Mouse (Mus musculus): ENCODE measurements at regions not wholly inside any gene's neighbourhood (a gene's known extent, or its start where the extent isn't known, plus 50 kb on each side); places are given as distances from the start of the nearest gene placed in this dataset.
A peak's percentile ranks its signal among the peaks of the same experiment; 100 is the strongest.

DNA sequence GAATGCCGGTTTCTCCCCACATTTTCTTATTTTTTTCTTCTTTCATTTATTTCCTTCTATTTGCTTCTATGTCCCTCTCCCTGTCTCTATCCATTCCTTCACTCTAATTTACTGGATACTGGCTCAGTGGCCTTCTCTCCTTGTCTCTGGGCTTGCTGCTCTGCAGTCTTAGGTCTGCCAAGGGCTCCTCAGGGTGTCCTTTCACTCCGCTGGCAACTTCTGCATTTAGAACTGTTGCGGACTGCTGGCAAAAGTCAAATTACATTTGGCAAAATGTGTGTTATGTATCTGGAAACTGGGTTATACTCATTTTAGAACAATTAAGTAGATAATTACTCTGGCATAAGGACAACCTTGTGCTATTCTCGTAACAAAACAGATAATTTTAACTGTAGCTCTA lies 584.2 kb upstream of the Lrrn3 start:
- TF ChIP-seq CTCF (IDR thresholded peaks at IDR 0.05; ENCODE audit: low read depth): no peak
- ATAC-seq: no peak
- 51% methylated on average over 4 of the region's 4 CpGs for WGBS
- Histone ChIP-seq H3K27ac (no peak overlapping the region), H3K4me3 (ENCODE audit: low read length) (no peak overlapping the region), H3K36me3 (ENCODE audit: insufficient read depth, low read length) (no peaks in the 10 kb centered on the region), H3K4me2 (ENCODE audit: low read depth, low read length) (no peak overlapping the region), H3K9me3 (ENCODE audit: low read length) (no peaks in the 10 kb centered on the region), H3K9ac (replicated peaks; ENCODE audit: low read length) (no peak overlapping the region), H3K4me1 (ENCODE audit: insufficient read depth, low read length) (no peaks in the 10 kb centered on the region), H3K27me3 (ENCODE audit: insufficient read depth, low read length) (no peaks in the 10 kb centered on the region)
- peak; percentile 48 for DNase-seq (ENCODE audit: low spot score)

DNA sequence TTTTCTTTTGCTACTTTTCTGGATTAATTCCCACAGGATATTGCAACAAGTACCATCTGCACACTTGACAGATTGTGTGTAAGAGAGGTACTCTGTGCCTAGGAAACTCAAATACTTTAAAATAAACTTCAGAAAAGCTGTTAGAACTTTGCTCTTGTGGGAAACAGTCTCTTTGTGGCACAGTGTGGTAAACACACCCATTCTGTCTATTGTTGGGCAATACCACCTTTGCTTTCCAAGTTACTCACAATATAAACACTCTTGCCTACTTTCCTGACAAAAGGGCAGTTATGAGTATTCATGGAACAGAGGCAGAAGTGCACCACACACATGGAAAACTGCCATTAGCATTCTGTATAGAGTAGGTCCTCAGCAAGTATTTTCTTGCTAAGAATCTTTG lies 577.5 kb upstream of the Lrrn3 start:
- no peak for DNase-seq (ENCODE audit: low spot score)
- Histone ChIP-seq H3K27me3 (ENCODE audit: insufficient read depth, low read length) (no peaks in the 10 kb centered on the region), H3K4me1 (ENCODE audit: insufficient read depth, low read length) (no peaks in the 10 kb centered on the region), H3K36me3 (ENCODE audit: insufficient read depth, low read length) (no peaks in the 10 kb centered on the region), H3K4me2 (ENCODE audit: low read depth, low read length) (no peak overlapping the region), H3K27ac (no peak overlapping the region), H3K9ac (replicated peaks; ENCODE audit: low read length) (no peak overlapping the region), H3K9me3 (ENCODE audit: low read length) (no peaks in the 10 kb centered on the region), H3K4me3 (ENCODE audit: low read length) (no peak overlapping the region)
- TF ChIP-seq CTCF (IDR thresholded peaks at IDR 0.05; ENCODE audit: low read depth): no peak
- ATAC-seq: no peak

DNA sequence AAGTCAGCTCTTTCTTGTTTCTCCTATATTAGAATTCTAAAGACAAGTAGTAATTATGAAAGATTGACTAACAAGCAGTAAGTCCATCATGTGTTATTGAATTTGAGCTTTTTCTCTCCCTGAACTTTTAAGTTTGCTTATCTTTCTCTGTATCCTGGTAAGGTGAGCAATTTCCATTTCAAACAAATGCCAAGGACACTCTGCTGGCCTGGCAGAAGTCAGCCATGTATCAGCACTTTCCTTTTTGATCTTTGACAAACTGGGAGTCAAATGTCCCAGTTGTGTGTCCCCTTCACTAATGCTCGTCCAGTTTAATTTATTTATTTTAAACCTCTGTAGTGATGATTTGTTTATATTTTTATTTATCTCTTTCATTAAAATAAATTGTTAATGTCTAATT lies 562.8 kb upstream of the Lrrn3 start:
- TF ChIP-seq CTCF (IDR thresholded peaks at IDR 0.05; ENCODE audit: low read depth): no peak
- 68% methylated on average over 1 of the region's 1 CpGs for WGBS
- no peaks in the 10 kb centered on the region for H3K4me1 ChIP-seq (ENCODE audit: insufficient read depth, low read length)

DNA sequence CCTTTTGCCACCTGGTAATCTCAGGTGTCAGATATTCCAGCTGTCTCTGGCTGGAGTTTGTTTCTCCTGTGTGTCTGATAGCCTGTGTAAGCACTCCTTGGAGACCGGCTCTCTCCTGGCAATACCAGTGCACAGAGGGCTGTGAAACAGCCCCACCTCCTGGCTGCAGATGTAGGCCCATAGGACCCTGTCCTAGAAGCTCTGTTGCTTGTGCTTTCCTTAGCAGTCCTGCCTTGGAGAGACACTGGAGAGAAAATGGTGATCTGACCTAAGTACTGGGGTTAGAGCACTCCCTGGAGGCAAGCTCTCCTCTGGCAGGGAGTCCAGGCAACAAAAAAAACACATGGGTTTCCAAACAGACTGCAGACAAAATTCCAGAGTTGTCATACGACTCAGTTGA lies 541.6 kb upstream of the Lrrn3 start:
- Histone ChIP-seq H3K4me1 (ENCODE audit: insufficient read depth, low read length) (no peaks in the 10 kb centered on the region), H3K9ac (replicated peaks; ENCODE audit: low read length) (no peak overlapping the region), H3K9me3 (ENCODE audit: low read length) (no peaks in the 10 kb centered on the region), H3K27ac (no peak overlapping the region), H3K4me2 (ENCODE audit: low read depth, low read length) (no peak overlapping the region), H3K4me3 (ENCODE audit: low read length) (no peak overlapping the region), H3K36me3 (ENCODE audit: insufficient read depth, low read length) (no peaks in the 10 kb centered on the region), H3K27me3 (ENCODE audit: insufficient read depth, low read length) (no peaks in the 10 kb centered on the region)
- WGBS: 70% methylated on average over 2 of the region's 2 CpGs
- ATAC-seq: no peak
- DNase-seq (ENCODE audit: low spot score): no peak
- TF ChIP-seq CTCF (IDR thresholded peaks at IDR 0.05; ENCODE audit: low read depth): no peak

More for the DNA sequence above, 562.8 kb upstream of the Lrrn3 start:
- Histone ChIP-seq H3K27ac (no peak overlapping the region), H3K9ac (replicated peaks; ENCODE audit: low read length) (no peak overlapping the region), H3K36me3 (ENCODE audit: insufficient read depth, low read length) (no peaks in the 10 kb centered on the region), H3K4me2 (ENCODE audit: low read depth, low read length) (no peak overlapping the region), H3K4me3 (ENCODE audit: low read length) (no peak overlapping the region), H3K9me3 (ENCODE audit: low read length) (no peaks in the 10 kb centered on the region), H3K27me3 (ENCODE audit: insufficient read depth, low read length) (no peaks in the 10 kb centered on the region)
- DNase-seq (ENCODE audit: low spot score): no peak
- ATAC-seq: no peak

DNA sequence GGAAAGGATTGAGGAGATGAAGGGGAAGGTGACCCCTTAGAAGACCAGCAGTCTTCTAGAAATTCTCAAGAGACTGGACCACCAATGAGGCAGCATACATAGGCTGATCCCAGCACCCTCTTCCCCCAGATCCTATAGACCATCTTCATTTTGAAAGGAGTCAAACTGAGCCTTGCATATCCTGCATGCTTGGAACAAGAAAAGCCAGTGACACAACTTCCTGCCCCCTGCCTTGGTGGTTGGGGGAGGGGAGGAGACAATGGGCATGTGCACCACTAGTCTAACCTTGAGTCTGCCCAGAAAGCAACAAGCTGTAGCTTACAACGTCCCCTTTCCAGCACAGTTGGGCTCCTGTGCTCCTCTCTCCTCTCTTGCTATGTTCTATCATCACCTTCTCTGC lies 531.3 kb upstream of the Lrrn3 start:
- Histone ChIP-seq H3K9ac (replicated peaks; ENCODE audit: low read length) (no peak overlapping the region), H3K27me3 (ENCODE audit: insufficient read depth, low read length) (no peaks in the 10 kb centered on the region), H3K9me3 (ENCODE audit: low read length) (no peaks in the 10 kb centered on the region), H3K4me1 (ENCODE audit: insufficient read depth, low read length) (no peaks in the 10 kb centered on the region), H3K36me3 (ENCODE audit: insufficient read depth, low read length) (no peaks in the 10 kb centered on the region), H3K4me2 (ENCODE audit: low read depth, low read length) (no peak overlapping the region), H3K4me3 (ENCODE audit: low read length) (no peak overlapping the region), H3K27ac (no peak overlapping the region)
- DNase-seq (ENCODE audit: low spot score): no peak
- TF ChIP-seq CTCF (IDR thresholded peaks at IDR 0.05; ENCODE audit: low read depth): no peak
- no peak for ATAC-seq
- WGBS: 67% methylated on average over 1 of the region's 1 CpGs

DNA sequence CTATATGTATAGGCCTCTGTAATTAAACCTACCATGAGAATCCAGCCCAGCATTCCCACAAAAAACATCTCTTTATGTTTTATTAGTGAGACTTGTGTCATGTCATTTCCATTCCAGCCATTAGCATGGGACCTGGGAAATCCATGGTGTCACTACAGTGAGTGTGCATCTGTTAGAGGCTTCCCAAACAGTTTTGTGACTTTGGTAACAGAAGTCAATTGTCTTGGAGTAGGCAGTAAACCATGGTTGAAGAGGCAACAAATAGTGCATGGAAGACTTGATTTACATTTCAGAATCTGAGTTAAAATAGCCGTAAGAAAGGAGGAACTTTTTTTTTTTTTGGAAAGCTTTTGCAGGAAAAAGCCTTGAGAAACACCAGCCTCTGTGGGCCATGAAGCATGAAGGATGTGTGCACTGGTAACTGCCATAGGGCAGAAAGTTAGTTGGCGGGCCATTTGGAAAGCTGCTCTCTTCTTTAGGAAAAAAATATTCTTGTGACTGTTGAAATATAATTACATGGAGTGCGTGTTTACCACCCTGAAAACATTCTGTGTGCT lies 522.7 kb upstream of the Lrrn3 start:
- no peak for DNase-seq (ENCODE audit: low spot score)
- Histone ChIP-seq H3K27me3 (ENCODE audit: insufficient read depth, low read length) (no peaks in the 10 kb centered on the region), H3K4me3 (ENCODE audit: low read length) (no peak overlapping the region), H3K36me3 (ENCODE audit: insufficient read depth, low read length) (no peaks in the 10 kb centered on the region), H3K9me3 (ENCODE audit: low read length) (no peaks in the 10 kb centered on the region), H3K4me2 (ENCODE audit: low read depth, low read length) (no peak overlapping the region), H3K4me1 (ENCODE audit: insufficient read depth, low read length) (no peaks in the 10 kb centered on the region), H3K9ac (replicated peaks; ENCODE audit: low read length) (no peak overlapping the region), H3K27ac (no peak overlapping the region)
- ATAC-seq: no peak
- 84% methylated on average over 3 of the region's 3 CpGs for WGBS
- TF ChIP-seq CTCF (IDR thresholded peaks at IDR 0.05; ENCODE audit: low read depth): no peak

DNA sequence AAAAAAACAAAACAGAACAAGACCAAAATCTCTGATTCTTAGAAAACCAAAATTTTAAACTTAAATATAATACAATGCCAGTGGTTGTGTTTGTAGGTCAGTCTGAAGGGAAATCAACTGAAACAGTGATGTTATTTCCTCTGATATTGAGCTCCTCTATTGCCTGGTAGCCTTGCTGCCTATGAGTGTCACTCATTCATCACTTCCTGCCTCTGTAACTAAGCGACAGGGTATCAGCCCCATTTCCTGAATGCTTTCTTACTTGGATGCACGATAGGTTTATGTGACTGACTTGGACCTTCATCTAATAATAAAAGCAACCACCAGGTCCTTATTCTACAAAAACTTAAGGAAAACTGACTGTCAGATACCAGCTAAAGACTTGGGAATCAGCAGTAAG lies 520.7 kb upstream of the Lrrn3 start:
- Histone ChIP-seq H3K4me1 (ENCODE audit: insufficient read depth, low read length) (no peaks in the 10 kb centered on the region), H3K4me2 (ENCODE audit: low read depth, low read length) (no peak overlapping the region), H3K36me3 (ENCODE audit: insufficient read depth, low read length) (no peaks in the 10 kb centered on the region), H3K27me3 (ENCODE audit: insufficient read depth, low read length) (no peaks in the 10 kb centered on the region), H3K9ac (replicated peaks; ENCODE audit: low read length) (no peak overlapping the region), H3K4me3 (ENCODE audit: low read length) (no peak overlapping the region), H3K27ac (no peak overlapping the region), H3K9me3 (ENCODE audit: low read length) (no peaks in the 10 kb centered on the region)
- 81% methylated on average over 2 of the region's 2 CpGs for WGBS
- DNase-seq (ENCODE audit: low spot score): no peak
- ATAC-seq: no peak
- no peak for TF ChIP-seq CTCF (IDR thresholded peaks at IDR 0.05; ENCODE audit: low read depth)

Small RNA genes in the stretch of these regions (microRNA-seq; reads per million reads assigned to microRNA genes)
- 0 reads per million in 2 experiments for gene Gm25248

All from hindbrain, postnatal 0 days (tissue).